Mouse (Mus musculus) cerebellum, adult 2 months (tissue): ENCODE measurements around the gene D11Wsu47e.

Experiments
- CTCF ChIP-seq: fragments of 200-500 bp; IDR thresholded peaks from 2 replicates; pipeline ENCODE4 v1.5.1; 2011; ENCODE audit warnings: low read depth, mild to moderate bottlenecking, control low read depth, low read length, moderate library complexity, borderline replicate concordance; ENCODE audit not compliant: insufficient read depth
- POLR2A ChIP-seq: fragments of 200-500 bp; IDR thresholded peaks from 2 replicates; pipeline ENCODE4 v1.6.1; 2011; ENCODE audit warnings: low read length, control low read depth, borderline replicate concordance; ENCODE audit not compliant: insufficient read depth

GRCm38 (mm10) chr11:113709731-113710256 is 25.6 kb downstream of the D11Wsu47e start, which contains the start of gene Cpsf4l:
- TF ChIP-seq POLR2A: no peak
- TF ChIP-seq CTCF: no peak
